Mouse (Mus musculus) G1E (cell line): ENCODE measurements around the gene Slc30a7.

Source experiments
- CTCF ChIP-seq: IDR thresholded peaks from 2 replicates; pipeline ENCODE4 v1.5.1; 2012; ENCODE audit warnings: low read depth, low read length, inconsistent platforms, mixed read lengths
- GATA1 ChIP-seq: IDR thresholded peaks from 2 replicates; pipeline ENCODE4 v1.6.1; 2012; ENCODE audit warnings: borderline replicate concordance, low read length, inconsistent platforms, mixed read lengths
- TAL1 ChIP-seq: conservative IDR thresholded peaks from 2 replicates; pipeline ENCODE4 v1.6.1; 2012; ENCODE audit warnings: low read depth, low read length, inconsistent platforms, mixed read lengths

DNA sequence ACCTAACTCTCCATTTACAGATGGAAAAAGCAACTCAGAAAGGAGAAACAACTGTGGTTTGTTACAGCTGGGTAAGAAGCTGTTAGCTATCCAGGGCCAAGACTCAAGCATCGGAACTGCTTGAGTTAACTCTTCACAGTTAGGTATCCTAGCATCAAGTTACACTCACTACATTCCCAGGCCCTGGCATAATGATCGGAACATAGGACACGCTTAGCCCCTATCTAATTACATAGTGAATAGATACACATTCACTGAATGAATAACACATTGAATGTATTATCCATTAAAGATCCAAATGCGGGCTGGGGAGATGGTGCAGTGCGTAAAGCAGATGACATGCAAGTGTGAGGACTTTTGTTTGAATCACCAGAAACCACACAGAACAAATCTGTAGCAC lies 43.1 kb downstream of the Slc30a7 start:
- TF ChIP-seq CTCF (no peak), TAL1 (no peak), GATA1 (no peak)
